Mouse (Mus musculus) frontal cortex, postnatal 36 days (tissue): ENCODE results near the gene Jmjd8.

Source experiments
- DNase-seq, 2 experiments: peaks; one replicate each; pipeline ENCODE4 v3.0.0; 2022; ENCODE audit warnings: low spot score in 2 of 2

The Jmjd8 gene

DNA sequence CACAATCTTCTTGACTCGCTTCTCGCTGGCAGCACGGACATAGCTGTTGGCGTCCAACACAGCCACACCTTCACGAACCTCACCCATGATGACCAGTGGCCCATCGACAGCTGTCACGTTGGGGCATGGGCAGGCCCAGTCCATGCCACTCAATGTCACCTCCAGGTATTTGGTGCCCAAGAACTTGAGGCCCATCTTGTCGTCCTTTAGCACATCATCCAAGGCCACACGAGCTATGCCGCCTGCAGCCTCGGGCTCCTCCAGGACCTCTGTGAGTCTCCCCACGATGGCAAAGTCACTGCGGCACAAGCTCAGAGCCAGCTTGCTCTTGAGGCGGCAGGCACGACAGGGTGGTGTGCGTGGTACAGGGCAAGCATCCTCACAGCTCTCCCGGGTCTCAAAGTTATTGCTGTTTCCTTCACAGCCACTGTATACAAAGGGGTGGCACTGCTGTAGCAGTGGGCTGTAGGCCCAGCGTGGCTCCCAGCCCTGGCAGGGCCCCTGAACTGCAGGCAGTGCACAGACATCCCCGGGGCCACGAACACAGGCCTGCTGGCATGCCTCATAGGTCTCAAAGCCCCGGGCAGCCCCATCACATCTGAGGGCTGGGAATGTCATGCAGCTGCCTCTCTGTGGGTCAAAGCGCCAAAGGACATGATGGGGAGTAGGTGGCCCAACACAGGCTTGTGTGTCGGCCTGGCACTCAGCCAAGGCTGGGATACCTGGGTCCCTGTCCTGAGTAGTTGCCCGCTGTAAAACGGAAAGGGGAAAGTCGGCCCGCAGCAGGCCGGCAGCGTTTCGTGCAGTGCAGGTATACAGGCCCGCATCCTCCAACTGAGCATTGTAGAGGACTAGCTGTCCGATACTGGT, 49.3 kb downstream of the Jmjd8 start:
- no peak for DNase-seq

DNA sequence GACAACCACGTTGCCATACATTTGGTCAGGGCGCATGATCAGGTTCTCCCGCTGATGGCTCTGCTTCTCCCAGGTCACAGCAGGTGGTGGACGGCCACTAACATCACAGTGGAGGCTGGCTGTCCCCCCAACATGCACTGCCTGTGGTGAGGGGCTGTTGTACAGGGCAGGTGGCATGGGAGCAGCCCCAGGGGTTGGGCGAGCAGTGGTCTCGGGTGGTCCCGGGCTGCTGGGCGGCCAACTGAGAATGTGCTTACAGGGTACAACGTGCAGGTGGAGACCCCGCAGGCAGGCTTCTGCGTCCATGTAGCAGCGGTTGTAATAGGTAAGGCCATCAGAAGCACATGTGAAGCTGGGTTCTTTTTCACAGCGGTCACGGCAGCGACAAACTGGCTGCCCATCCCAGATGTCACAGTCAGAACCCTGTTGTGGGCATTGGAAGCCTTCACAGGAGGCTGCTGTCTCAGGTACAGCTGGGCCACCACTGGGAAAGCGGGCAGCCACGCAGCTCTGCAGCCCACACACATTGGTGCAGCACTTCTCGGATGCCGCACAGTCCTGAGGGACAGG, 50.0 kb downstream of the Jmjd8 start:
- DNase-seq, result no peak

DNA sequence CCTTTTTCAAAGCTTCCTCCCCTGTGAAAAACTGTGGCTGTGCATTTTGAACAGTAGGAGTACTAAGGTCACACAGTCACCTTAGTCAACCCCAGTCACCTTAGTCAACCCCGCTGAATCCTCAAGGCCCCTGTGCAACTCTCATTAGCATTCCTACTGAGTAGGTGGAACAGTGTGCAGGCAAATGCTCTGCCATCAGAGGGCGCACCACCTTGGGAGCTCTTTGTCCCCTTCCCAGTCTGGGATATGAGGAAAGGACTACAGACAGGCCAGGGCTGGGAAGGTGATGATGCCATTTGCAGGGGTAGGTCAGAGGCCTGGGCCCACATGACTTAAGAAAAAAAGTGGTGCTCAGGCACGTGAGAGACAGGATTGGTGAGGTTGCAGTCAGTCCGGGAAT, 50.6 kb downstream of the Jmjd8 start:
- DNase-seq, result peak in 1 of 2 experiments; percentile 56

DNA sequence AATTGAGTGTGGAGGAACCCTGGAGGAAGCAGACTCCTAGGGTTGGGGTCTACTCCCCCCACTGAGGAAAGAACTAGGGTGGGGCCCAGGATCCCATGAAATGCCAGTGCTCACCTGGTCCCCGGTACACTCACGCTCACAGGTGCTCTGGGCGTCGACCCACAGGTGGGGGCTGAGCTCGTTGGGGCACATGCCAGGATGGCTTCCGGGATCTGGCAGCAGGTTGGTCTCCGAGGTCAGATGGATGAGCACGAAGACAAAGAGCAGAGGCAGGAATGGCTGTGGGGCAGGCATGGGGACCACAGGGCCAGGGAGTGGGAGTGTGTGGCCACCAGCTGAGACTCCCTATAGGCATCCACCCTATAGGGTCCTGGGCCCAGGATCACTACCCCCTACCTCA, 51.1 kb downstream of the Jmjd8 start:
- DNase-seq, result no peak

- DNase-seq, result no peak
Observed at GRCm38 (mm10) chr17:25880196-25880910, 51.7 kb downstream of the Jmjd8 start, which contains the start of gene Wfikkn1. Gene Wfikkn1 (minus strand): TSS chr17:25880858.

DNA sequence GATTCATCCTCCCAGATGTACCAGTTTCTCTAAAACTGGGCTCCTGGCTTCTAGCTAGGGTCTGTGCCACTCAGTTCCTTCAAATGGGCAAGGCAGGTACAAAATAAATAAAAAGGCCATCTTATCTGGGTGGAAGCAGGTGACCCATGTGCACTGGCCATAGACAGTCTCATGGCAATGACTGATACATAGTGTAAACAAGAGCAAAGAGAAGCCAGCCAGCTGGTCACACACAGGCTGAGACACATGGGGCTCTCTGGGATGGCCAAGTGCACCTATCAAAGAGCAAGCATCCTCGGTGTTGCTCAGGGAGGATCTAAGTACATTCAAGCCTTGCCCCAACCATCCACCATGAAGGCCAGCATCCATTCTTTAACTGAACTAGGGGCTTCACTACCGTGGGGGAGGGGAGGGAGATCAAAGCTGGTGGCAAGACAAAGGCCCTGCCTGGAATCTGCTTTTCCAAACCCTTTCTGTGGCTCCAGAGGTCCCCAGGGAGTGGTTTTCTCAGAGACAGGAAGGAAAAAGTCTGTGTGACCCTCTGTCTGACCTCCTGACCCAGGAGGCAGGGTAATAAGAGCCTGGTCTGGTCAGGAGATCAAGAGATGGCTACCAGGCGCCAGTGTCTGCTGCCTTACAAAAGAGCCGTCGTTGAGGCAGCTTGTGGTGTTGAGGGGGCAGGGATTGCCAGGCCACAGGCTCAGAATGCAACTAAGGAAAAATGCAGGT, 52.4 kb downstream of the Jmjd8 start:
- DNase-seq, result no peak
